In the genomic region with DNA sequence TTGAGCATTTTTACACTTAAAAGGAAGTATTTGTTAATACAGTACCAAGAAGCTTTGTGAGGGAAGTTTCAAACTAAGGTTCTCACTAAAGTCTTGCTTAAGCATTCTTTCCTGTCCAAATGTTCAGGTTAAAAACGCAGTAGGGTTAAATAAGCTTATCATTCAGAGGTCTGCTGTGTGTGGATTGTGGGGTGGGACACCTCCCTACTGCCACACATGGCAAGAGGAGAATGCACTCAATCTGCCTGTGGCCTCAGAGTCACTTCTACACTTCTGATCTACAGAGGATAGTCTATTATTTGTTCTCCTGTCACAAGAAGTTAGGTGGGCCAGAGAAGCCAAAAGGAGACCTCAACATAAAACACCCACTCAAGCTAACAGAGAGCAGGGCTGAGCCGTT, we compare ENCODE assay signal across 22 mouse cellular contexts. TPM values are rescaled to one million over a fixed set of nuclear protein-coding genes. Genes with fewer than 3 reads are reported as not detected.
DNase-seq lines count a peak whose midpoint lies in the region; ATAC-seq lines count a peak whose summit lies in the region.
"Had no signal": no experiment of that assay in that cellular context is flagged by ENCODE, and none has a peak within 500 bp of the region (broad histone marks: within the 10 kb centered on the region; RNA-seq: fewer than 3 reads in every experiment).

No protein-coding gene starts in this region.

- peak; percentile 4 for ATAC-seq in activated CD4-positive, CD25-positive, alpha-beta regulatory T cell, adult 4 months
- ATAC-seq in common myeloid progenitor, adult 5-6 weeks (replicated peaks; ENCODE audit: low read depth, poor library complexity, severe bottlenecking) = 0 out of 2 replicates have a peak, but pooled peaks have one; percentile 13
- peak; percentile 69 for ATAC-seq in liver, embryonic 12.5 days
- ATAC-seq in megakaryocyte progenitor cell, adult 5-6 weeks (replicated peaks; ENCODE audit: poor library complexity) = peak; percentile 52
- ATAC-seq: hindbrain, postnatal 0 days had no signal

- peak overlapping the region; percentile 35 for H3K4me2 ChIP-seq in liver, embryonic 12.5 days
- H3K4me2 ChIP-seq: embryonic facial prominence, embryonic 15.5 days; forebrain, embryonic 12.5 days; heart, embryonic 15.5 days had no signal

- no peak overlapping the region for H3K4me3 ChIP-seq in liver, embryonic 12.5 days
- H3K4me3 ChIP-seq: embryonic facial prominence, embryonic 15.5 days; forebrain, embryonic 12.5 days; heart, adult 2 months; heart, embryonic 15.5 days had no signal

- H3K9me3 ChIP-seq in liver, embryonic 12.5 days (replicated peaks) = no peaks in the 10 kb centered on the region
- H3K9me3 ChIP-seq: embryonic facial prominence, embryonic 15.5 days; forebrain, embryonic 12.5 days; heart, embryonic 15.5 days had no signal

- peak overlapping the region; percentile 80 for H3K27ac ChIP-seq in liver, embryonic 12.5 days
- H3K27ac ChIP-seq: embryonic facial prominence, embryonic 15.5 days; forebrain, embryonic 12.5 days; heart, adult 2 months; heart, embryonic 15.5 days; hindbrain, postnatal 0 days had no signal

- DNase-seq in adrenal gland, adult (ENCODE audit: inconsistent age in 2 of 2, low spot score in 1 of 2) = no peak
- no peak for DNase-seq in c-Kit-positive CD71-positive TER-119-positive erythroid progenitor cells, embryonic 14.5 days (ENCODE audit: low spot score)
- no peak for DNase-seq in kidney, postnatal 25 days
- DNase-seq: cerebellum, adult 11 months; cerebellum, postnatal 10 days; gastrocnemius, postnatal 10 days; heart, adult 2 months; kidney, adult 2 months; kidney, postnatal 14 days; left cerebral cortex, postnatal 4 days; lung, adult 18-20 months; lung, postnatal 14 days; retina, postnatal 1 day; right cerebral cortex, postnatal 4 days had no signal

- no peaks in the 10 kb centered on the region for H3K27me3 ChIP-seq in liver, embryonic 12.5 days (replicated peaks)
- H3K27me3 ChIP-seq: embryonic facial prominence, embryonic 15.5 days; forebrain, embryonic 12.5 days; heart, embryonic 15.5 days had no signal

- peaks cover 28% of the 10 kb centered on the region for H3K36me3 ChIP-seq in liver, embryonic 12.5 days
- H3K36me3 ChIP-seq: embryonic facial prominence, embryonic 15.5 days; forebrain, embryonic 12.5 days; heart, embryonic 15.5 days had no signal

- WGBS in liver, embryonic 12.5 days (ENCODE audit: insufficient replicate concordance) = 44% methylated on average over 2 of the region's 2 CpGs

- peaks cover 83% of the 10 kb centered on the region for H3K4me1 ChIP-seq in liver, embryonic 12.5 days

- peak overlapping the region; percentile 40 for H3K9ac ChIP-seq in liver, embryonic 12.5 days
- H3K9ac ChIP-seq: embryonic facial prominence, embryonic 15.5 days; forebrain, embryonic 12.5 days; heart, embryonic 15.5 days had no signal

RNA-seq across cellular contexts. Expression of gene Rab8b, which starts 20.4 kb away (rescaled TPM):
- polyA plus RNA-seq in activated CD4-positive, CD25-positive, alpha-beta regulatory T cell, adult 4 months (2017; shearing (Covaris generic)) = 100 to 1,000 TPM; 157 to 180 TPM
- 82.9 and 87.3 TPM in 2 replicates for total RNA-seq in common myeloid progenitor, adult 5-6 weeks (2017)
- 39.4 and 42.2 TPM in 2 replicates for polyA plus RNA-seq in liver, embryonic 12.5 days (2016; fragmentation: Nextera tagmentation; extraction: Ambion mirVana)
- 45.6 and 48.8 TPM in 2 replicates for total RNA-seq in megakaryocyte progenitor cell, adult 5-6 weeks (2015)
- 78.3 and 81.2 TPM in 2 replicates for total RNA-seq in megakaryocyte progenitor cell, adult 5-6 weeks (2017)

RNA-seq across cellular contexts. Expression of gene Rps27l, which starts 46.8 kb away (rescaled TPM):
- polyA plus RNA-seq in activated CD4-positive, CD25-positive, alpha-beta regulatory T cell, adult 4 months (2017; shearing (Covaris generic)) = 100 to 1,000 TPM; 217 to 295 TPM
- 162 and 229 TPM in 2 replicates for total RNA-seq in common myeloid progenitor, adult 5-6 weeks (2017)
- 702 and 744 TPM in 2 replicates for polyA plus RNA-seq in liver, embryonic 12.5 days (2016; fragmentation: Nextera tagmentation; extraction: Ambion mirVana)
- total RNA-seq in megakaryocyte progenitor cell, adult 5-6 weeks (2015) = 550 and 649 TPM in 2 replicates
- total RNA-seq in megakaryocyte progenitor cell, adult 5-6 weeks (2017) = 166 and 174 TPM in 2 replicates

Comparison
In these comparisons a context has a peak if more than half of its experiments do, and no peak if none do; other contexts are left out.
1. ATAC-seq: peak in every context shown above with its lines; median percentile 69 in liver, embryonic 12.5 days; 52 in megakaryocyte progenitor cell, adult 5-6 weeks; 13 in common myeloid progenitor, adult 5-6 weeks; 4 in activated CD4-positive, CD25-positive, alpha-beta regulatory T cell, adult 4 months.